Mouse (Mus musculus): ENCODE data around the gene F2.
"Not testable (repeated sequence)": the region's sequence is repeated elsewhere in the genome, so short reads cannot be mapped to it uniquely, and the experiment has no call there.

F2 gene

DNA sequence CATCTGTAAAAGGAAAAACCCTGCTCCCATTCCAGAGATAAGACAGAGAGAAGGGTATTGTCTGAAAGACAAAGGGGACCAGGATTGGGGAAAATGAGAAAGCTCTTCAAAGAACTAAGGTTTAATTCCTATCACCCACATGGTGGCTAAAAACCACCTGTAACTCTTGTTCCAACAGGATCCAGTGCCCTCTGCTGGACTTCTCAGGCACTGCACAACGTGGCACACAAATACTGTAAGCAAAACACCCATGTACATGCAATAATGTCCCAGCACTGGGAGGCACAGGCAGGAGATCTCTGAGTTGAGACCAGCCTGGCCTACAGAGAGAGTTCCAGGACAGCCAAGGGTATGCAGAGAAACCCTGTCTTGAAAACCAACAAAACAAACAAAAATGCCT is 10.5 kb upstream of the F2 start:
- peak; percentile 59 for DNase-seq (ENCODE audit: extremely low spot score, low spot score)

DNA sequence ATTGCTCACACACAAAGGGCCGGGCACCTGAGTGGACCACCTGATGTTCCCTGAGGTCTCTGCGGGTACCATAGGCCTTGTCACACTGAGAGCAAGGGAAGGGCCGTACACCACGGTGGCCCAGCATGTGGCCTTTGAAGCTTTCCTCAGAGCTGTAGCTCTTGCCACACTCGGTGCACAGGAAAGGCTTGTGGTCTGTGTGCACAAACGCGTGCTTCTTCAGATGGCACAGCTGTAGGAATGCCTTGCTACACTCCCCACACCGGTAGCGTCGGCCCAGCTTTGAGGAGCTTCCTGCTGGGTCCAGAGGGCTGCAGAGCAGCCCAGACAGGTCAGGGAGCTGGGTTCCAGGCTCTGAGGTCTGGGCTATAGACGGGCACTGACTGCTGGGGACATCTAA is 9.6 kb upstream of the F2 start:
- no peak for DNase-seq (ENCODE audit: extremely low spot score, low spot score)

GRCm38 (mm10) chr2:91645354-91645753 is 9.1 kb upstream of the F2 start:
- DNase-seq (ENCODE audit: extremely low spot score, low spot score), result no peak

GRCm38 (mm10) chr2:91644021-91644420 is 7.8 kb upstream of the F2 start:
- no peak for DNase-seq (ENCODE audit: extremely low spot score, low spot score)

DNA sequence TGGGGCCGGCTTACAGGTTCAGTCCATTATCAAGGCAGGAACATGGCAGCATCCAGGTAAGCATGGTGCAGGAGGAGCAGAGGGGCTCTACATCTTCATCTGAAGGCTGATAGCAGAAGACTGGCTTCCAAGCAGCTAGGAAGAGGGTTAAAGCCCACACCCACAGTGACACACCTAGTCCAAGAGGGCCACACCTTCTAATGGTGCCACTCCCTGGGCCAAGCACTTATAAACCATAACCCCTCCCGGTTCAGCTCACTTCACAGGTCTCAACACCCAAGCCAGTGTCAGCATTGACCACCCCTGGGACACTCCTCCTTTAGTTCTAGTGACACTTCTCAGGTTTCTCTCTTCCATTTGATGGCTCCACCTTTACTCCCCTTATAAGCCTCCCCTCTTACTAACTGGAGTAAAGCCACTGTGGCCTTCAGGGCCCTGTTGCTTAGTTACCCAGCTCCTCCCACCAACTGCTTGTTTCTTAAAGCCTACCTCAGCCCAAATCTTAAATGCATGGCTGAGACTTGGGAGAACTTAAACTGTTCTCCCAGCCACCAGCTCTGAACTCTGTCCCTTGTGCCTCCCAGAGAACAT is 6.7 kb upstream of the F2 start:
- no peak for DNase-seq (ENCODE audit: extremely low spot score, low spot score)

- no peak for DNase-seq (ENCODE audit: extremely low spot score, low spot score)
Observed at GRCm38 (mm10) chr2:91638931-91639330, 2.7 kb upstream of the F2 start.

DNA sequence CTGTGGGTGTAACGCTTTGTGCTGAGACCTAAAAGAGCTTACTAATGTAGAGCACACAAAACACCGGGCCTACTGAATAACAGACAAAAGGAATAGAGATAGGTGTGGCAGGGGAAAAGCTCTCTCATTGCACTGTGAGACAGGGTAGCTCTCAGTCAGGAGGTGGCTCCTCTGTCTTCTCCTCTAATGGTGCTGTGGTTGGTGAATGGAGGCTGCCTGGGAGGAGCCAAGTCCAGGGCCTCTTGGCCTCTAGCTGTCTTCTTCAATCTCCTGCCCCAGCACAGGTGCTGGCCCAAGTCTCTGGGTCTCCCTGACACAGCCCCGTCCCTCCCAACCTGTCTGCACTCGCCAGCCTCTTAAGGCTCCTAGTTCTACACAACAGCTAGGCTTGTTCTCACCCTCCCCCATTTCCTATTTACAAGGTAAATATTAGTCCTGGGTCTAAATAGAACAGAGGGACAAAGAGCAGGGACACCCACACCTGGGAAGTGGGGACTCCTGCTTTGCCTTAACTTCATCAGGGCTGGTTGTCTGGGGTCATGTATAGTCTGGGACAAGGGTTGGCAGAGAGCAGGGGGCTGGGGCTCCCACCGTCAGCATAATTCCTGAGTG is 619 bp upstream of the F2 start:
- no peak for DNase-seq (ENCODE audit: extremely low spot score, low spot score)

DNA sequence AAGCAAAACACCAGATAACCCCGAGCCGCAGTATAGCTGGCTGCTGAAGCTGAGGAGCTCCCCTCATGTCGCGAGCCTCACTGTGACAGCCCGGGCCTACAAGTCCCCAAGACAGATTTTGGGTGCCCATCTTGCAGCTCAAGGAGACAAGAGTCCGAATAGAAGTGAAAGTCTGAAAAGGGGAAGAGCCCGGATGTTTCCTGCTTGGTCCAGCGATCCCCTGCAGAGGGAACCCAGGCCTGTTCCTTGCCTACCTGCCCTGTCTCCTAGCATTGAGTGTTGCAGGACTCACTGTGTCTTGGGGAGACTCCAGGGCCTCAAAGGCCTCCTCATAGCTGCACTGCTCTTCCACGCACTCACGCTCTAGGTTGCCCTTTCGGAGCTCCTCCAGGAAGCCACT is 728 bp downstream of the F2 start:
- DNase-seq (ENCODE audit: extremely low spot score, low spot score), result no peak

GRCm38 (mm10) chr2:91634841-91635240 is 1.4 kb downstream of the F2 start:
- DNase-seq (ENCODE audit: extremely low spot score, low spot score), result no peak

DNA sequence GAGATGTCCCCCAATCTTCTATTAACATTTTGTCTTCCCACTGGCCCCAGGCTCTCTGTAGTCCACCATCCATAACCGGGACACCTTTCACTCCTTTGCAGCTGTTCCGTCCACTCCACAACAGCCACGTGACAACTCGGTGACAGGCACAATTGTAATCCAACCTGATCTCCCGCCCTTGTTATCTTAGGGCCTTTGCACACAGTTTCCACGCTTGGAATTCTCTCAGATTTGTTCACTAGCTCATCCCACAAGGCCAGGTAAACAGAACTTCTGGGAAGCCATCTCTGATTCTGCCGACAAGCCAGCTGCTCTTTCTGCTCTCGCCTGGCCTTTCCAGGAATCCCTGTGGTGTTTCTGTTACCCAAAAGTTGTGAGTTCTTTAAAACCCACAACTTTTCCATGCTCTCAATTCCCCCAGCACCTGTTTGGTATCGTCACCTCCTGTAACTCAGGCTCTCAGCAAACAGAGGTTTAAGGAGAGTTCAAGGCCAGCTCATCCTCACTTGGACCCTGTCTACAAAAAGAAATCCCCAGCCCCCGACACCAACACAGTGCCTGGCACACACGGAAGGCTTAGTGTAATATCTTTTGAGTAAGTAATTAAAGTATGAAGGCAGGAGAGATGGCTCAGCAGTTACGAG is 2.8 kb downstream of the F2 start:
- DNase-seq (ENCODE audit: extremely low spot score, low spot score), result no peak

DNA sequence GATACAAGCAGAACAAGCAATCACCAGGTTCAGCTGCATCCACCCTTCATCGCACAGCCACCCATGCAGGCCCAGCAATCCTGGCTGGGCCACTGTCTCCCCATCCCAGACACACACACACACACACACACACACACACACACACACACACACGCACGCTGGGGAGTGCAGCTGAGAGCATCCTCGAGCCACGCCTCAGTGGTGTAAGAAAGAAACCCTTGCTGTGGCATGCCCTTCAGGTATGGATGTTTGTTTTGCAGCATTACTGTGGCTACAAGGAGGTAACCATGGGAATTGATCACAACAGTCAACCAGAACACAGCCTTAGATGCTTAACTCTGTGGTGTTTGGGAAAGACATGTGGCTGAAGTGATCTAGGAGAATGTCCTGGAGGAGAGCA is 3.9 kb downstream of the F2 start:
- DNase-seq (ENCODE audit: extremely low spot score, low spot score), result no peak

DNA sequence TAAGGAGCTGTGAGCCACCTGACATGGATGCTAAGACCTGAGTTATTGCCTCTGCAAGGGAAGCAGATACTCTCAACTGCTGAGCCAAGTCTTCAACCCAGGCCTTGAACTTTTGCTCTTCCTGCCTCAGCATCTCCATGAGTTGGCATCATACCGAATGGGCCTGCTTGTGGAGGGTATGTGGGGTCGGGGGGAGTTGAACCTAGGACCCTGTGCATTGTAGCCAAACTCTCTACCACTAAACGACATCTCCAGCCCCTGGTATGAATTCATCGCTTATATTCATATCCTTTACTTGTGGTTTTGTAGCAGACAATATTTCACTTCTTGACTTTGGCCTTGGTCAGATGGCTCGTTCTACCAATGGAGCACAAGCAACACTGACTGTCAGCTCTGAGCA is 4.4 kb downstream of the F2 start:
- no peak for DNase-seq (ENCODE audit: extremely low spot score, low spot score)

GRCm38 (mm10) chr2:91630384-91630783 is 5.8 kb downstream of the F2 start:
- DNase-seq (ENCODE audit: extremely low spot score, low spot score), result no peak

- no peak for DNase-seq (ENCODE audit: extremely low spot score, low spot score)
Observed at GRCm38 (mm10) chr2:91629682-91630081, 6.5 kb downstream of the F2 start.

GRCm38 (mm10) chr2:91628171-91628570 is 8.0 kb downstream of the F2 start:
- no peak for DNase-seq (ENCODE audit: extremely low spot score, low spot score)

DNA sequence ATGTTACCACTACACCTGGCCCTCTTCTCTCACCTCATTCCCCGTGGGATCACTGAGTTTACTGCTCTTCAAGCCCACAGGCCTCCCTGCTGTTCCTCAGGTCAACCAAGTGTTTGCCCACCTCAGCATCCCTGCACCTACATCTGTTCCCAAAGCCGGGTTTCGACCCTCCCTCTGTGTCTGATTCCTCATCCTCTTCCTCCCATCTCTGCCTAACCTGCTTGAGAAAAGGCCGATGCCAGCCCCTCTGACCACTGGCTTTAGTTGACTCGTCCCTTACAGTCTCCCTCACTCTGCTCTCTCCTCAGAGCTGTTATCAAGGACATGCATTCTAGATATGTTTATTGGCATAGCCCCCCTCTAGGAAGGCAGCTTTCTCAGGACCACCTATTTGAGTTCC is 8.7 kb downstream of the F2 start:
- DNase-seq (ENCODE audit: extremely low spot score, low spot score), result no peak

DNA sequence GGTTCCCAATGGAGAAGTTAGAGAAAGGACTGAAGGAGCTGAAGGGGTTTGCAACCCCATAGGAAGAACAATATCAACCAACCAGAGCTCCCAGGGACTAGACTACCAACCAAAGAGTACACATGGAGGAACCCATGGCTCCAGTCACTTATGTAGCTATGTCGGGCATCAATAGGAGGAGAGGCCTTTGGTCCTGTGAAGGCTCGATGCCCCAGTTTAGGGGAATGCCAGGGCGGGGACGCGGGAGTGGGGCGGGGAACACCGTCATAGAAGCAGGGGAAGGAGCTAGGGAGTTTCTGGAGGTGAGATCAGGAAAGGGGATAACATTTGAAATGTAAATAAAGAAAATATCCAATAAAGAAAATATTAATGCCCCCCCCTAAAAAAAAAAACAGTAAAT is 12.8 kb downstream of the F2 start:
- DNase-seq (ENCODE audit: extremely low spot score, low spot score), result not testable (repeated sequence)

DNA sequence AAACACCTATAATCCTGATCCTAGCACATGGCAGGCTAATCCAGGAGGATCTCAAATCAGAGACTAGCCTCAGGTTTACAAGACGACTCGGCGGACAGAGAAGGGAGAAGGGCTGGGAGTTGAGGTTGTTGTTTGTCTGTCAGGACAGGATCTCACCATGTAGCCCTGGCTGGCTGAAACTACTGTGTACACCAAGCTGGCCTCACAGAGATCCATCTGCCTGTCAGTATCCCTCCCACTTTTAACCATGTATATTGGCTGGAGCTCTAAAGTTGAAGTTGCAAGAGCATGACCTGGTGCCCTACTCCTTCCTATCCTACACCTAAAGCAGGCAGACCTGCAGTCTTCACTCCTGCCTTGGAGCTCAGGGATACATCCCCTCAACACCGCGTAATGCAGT is 13.9 kb downstream of the F2 start:
- no peak for DNase-seq (ENCODE audit: extremely low spot score, low spot score)

- DNase-seq (ENCODE audit: extremely low spot score, low spot score), result not testable (repeated sequence)
Observed at GRCm38 (mm10) chr2:91609370-91609769, 26.8 kb downstream of the F2 start.

DNA sequence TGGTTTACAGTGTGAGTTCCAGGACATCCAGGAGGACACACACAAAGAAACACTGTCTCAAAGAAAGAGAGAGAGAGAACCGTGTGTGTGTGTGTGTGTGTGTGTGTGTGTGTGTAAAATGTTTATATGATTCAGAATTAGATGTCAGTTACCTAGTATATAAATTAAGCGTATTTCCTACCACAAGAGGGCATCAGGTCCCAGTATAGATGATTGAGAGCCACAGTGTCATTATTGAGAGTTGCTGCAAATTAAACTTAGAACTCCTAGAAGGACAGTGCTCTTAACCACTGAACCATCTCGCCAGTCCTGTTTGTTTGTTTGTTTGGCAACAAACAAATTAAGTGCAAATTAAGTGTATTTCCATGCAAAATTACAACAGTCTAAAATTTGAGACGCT is 33.8 kb downstream of the F2 start:
- no peak for DNase-seq (ENCODE audit: extremely low spot score, low spot score)

DNA sequence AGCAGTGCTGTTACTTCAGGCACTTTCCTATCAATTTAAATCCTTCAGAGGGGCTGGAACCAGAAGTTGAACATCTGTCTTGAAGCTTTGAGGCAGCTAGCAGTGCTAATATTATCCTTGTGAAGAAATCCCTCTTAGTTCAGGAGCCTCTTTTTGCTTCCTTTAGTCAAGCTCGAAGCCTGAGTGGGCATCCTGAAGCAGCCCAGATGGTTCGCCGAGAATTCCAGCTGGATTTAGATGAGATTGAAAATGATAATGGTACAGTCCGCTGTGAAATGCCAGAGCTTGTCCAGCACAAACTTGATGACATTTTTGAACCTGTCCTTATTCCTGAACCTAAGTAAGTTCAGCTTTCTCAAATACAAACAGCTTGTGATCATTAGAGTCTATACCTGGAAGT is 35.7 kb downstream of the F2 start:
- no peak for DNase-seq (ENCODE audit: extremely low spot score, low spot score)

DNA sequence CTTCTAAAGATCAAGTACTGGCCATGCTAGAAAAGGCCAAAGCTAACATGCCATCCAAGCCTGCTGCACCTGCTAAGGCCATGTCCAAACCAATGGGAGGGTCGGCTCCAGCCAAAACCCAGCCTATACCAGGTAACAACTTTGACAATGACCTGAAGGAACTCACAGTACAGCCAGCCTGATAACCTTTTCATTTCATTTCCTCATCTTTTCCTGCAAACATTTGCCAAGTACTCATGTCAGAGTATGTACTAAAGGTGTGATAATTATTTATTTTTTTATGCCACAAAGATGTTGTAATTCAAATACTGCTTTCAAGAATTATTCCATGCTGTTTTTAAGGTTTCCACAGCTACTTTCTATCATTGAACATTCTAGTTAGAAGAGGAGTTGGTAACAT is 50.0 kb downstream of the F2 start:
- DNase-seq (ENCODE audit: extremely low spot score, low spot score), result no peak

- DNase-seq (ENCODE audit: extremely low spot score, low spot score), result no peak
Observed at GRCm38 (mm10) chr2:91580894-91581293, 55.3 kb downstream of the F2 start.

Data from neural tube, embryonic 10.5 days (tissue).